Mouse (Mus musculus) lung, postnatal 0 days (tissue): ENCODE results near the gene Ddah1.

ENCODE experiments used
- CTCF ChIP-seq: IDR thresholded peaks from 2 replicates; pipeline ENCODE4 v1.5.1; 2016; ENCODE audit warnings: antibody characterized with exemption, mild to moderate bottlenecking
- EP300 ChIP-seq: IDR thresholded peaks from 2 replicates; pipeline ENCODE4 v1.6.1; 2016; ENCODE audit warnings: antibody characterized with exemption, mild to moderate bottlenecking, control low read depth

- TF ChIP-seq CTCF (no peak), EP300 (no peak)
Measured at GRCm38 (mm10) chr3:145846255-145846654, 87.8 kb downstream of the Ddah1 start.
